Mouse (Mus musculus): ENCODE measurements around the gene Prr5.

GRCm38 (mm10) chr15:84651481-84651880 lies 17.9 kb upstream of the Prr5 start:
- TF ChIP-seq CTCF (IDR thresholded peaks at IDR 0.05) (no peak), POLR2A (IDR thresholded peaks at IDR 0.05; ENCODE audit: insufficient read depth, low read depth, low read length) (no peak)
